Mouse (Mus musculus): ENCODE results near the gene Cyb5d1. TPM values are rescaled to one million over a fixed set of nuclear protein-coding genes. Genes with fewer than 3 reads are reported as not detected.

Gene Cyb5d1
- total and polyA plus RNA-seq, 2 experiments from 2014 or later = 18.8 to 22.6 TPM

- no peak for TF ChIP-seq CTCF (IDR thresholded peaks at IDR 0.05)
- no peaks in the 10 kb centered on the region for H3K27me3 ChIP-seq (ENCODE audit: insufficient read depth, low read length)
- WGBS = 1% methylated on average over 31 of the region's 106 CpGs
- peak overlapping the region; percentile 88 for H3K4me2 ChIP-seq (ENCODE audit: low read depth, low read length, poor library complexity, severe bottlenecking)
- H3K4me1 ChIP-seq (ENCODE audit: insufficient read depth, low read length) = peaks cover 18% of the 10 kb centered on the region
- peak overlapping the region; percentile 100 for H3K9ac ChIP-seq (replicated peaks; ENCODE audit: low read length, poor library complexity, severe bottlenecking)
- no peak for ATAC-seq (ENCODE audit: low FRiP score)
- H3K36me3 ChIP-seq (ENCODE audit: insufficient read depth, low read length) = 0 out of 2 replicates have a peak, but pooled peaks cover 5% of the 10 kb centered on the region
- peak overlapping the region; percentile 99 for H3K27ac ChIP-seq (ENCODE audit: low read depth, low read length)
- DNase-seq (ENCODE audit: low spot score) = no peak
- H3K4me3 ChIP-seq (ENCODE audit: low read depth, low read length) = peak overlapping the region; percentile 89
- no peaks in the 10 kb centered on the region for H3K9me3 ChIP-seq (ENCODE audit: low read length)
These were observed 26.8 kb downstream of the Cyb5d1 start for GRCm38 (mm10) chr11:69368356-69369214.

GRCm38 (mm10) chr11:69367616-69368355, 27.6 kb downstream of the Cyb5d1 start:
- no peaks in the 10 kb centered on the region for H3K9me3 ChIP-seq (ENCODE audit: low read length)
- peak overlapping the region; percentile 88 for H3K4me2 ChIP-seq (ENCODE audit: low read depth, low read length, poor library complexity, severe bottlenecking)
- no peaks in the 10 kb centered on the region for H3K27me3 ChIP-seq (ENCODE audit: insufficient read depth, low read length)
- peaks cover 12% of the 10 kb centered on the region; the same call in 1 of the 2 replicates for H3K36me3 ChIP-seq (ENCODE audit: insufficient read depth, low read length)
- WGBS = 1% methylated on average over 22 of the region's 22 CpGs
- H3K4me1 ChIP-seq (ENCODE audit: insufficient read depth, low read length) = peaks cover 18% of the 10 kb centered on the region
- peak overlapping the region; percentile 89 for H3K4me3 ChIP-seq (ENCODE audit: low read depth, low read length)
- peak overlapping the region; percentile 100 for H3K9ac ChIP-seq (replicated peaks; ENCODE audit: low read length, poor library complexity, severe bottlenecking)
- H3K27ac ChIP-seq (ENCODE audit: low read depth, low read length) = peak overlapping the region; percentile 99
- ATAC-seq (ENCODE audit: low FRiP score) (no peak), DNase-seq (ENCODE audit: low spot score) (no peak)
- no peak for TF ChIP-seq CTCF (IDR thresholded peaks at IDR 0.05)

- ATAC-seq (ENCODE audit: low FRiP score) (no peak), DNase-seq (ENCODE audit: low spot score) (peak; percentile 52)
- H3K4me3 ChIP-seq (ENCODE audit: low read depth, low read length) = peak overlapping the region; percentile 89
- no peaks in the 10 kb centered on the region for H3K9me3 ChIP-seq (ENCODE audit: low read length)
- H3K9ac ChIP-seq (replicated peaks; ENCODE audit: low read length, poor library complexity, severe bottlenecking) = peak overlapping the region; percentile 50
- TF ChIP-seq CTCF (IDR thresholded peaks at IDR 0.05) = peak; percentile 7; the same call in 1 of the 2 replicates
- WGBS = under 1% methylated on average over 22 of the region's 22 CpGs
- H3K27ac ChIP-seq (ENCODE audit: low read depth, low read length) = peak overlapping the region; percentile 99
- no peaks in the 10 kb centered on the region for H3K27me3 ChIP-seq (ENCODE audit: insufficient read depth, low read length)
- H3K36me3 ChIP-seq (ENCODE audit: insufficient read depth, low read length) = peaks cover 17% of the 10 kb centered on the region
- H3K4me1 ChIP-seq (ENCODE audit: insufficient read depth, low read length) = peaks cover 18% of the 10 kb centered on the region
- peak overlapping the region; percentile 88 for H3K4me2 ChIP-seq (ENCODE audit: low read depth, low read length, poor library complexity, severe bottlenecking)
These were observed 28.4 kb downstream of the Cyb5d1 start for GRCm38 (mm10) chr11:69366855-69367615.

- 2% methylated on average over 26 of the region's 26 CpGs for WGBS
- H3K27ac ChIP-seq (ENCODE audit: low read depth, low read length) = peak overlapping the region; percentile 99
- H3K9me3 ChIP-seq (ENCODE audit: low read length) = no peaks in the 10 kb centered on the region
- peak; percentile 82 for ATAC-seq (ENCODE audit: low FRiP score)
- peak; percentile 97 for DNase-seq (ENCODE audit: low spot score)
- H3K4me3 ChIP-seq (ENCODE audit: low read depth, low read length) = peak overlapping the region; percentile 89
- peaks cover 14% of the 10 kb centered on the region for H3K4me1 ChIP-seq (ENCODE audit: insufficient read depth, low read length)
- H3K9ac ChIP-seq (replicated peaks; ENCODE audit: low read length, poor library complexity, severe bottlenecking) = peak overlapping the region; percentile 52
- no peaks in the 10 kb centered on the region for H3K27me3 ChIP-seq (ENCODE audit: insufficient read depth, low read length)
- H3K36me3 ChIP-seq (ENCODE audit: insufficient read depth, low read length) = peaks cover 24% of the 10 kb centered on the region
- TF ChIP-seq CTCF (IDR thresholded peaks at IDR 0.05) = peak; percentile 39
- peak overlapping the region; percentile 88 for H3K4me2 ChIP-seq (ENCODE audit: low read depth, low read length, poor library complexity, severe bottlenecking)
These were observed 29.1 kb downstream of the Cyb5d1 start for GRCm38 (mm10) chr11:69366157-69366854.

- Histone ChIP-seq H3K4me2 (ENCODE audit: low read depth, low read length, poor library complexity, severe bottlenecking) (peak overlapping the region; percentile 88), H3K4me3 (ENCODE audit: low read depth, low read length) (peak overlapping the region; percentile 89), H3K9ac (replicated peaks; ENCODE audit: low read length, poor library complexity, severe bottlenecking) (peak overlapping the region; percentile 52), H3K27ac (ENCODE audit: low read depth, low read length) (peak overlapping the region; percentile 99), H3K9me3 (ENCODE audit: low read length) (no peaks in the 10 kb centered on the region), H3K36me3 (ENCODE audit: insufficient read depth, low read length) (peaks cover 30% of the 10 kb centered on the region), H3K4me1 (ENCODE audit: insufficient read depth, low read length) (peaks cover 12% of the 10 kb centered on the region), H3K27me3 (ENCODE audit: insufficient read depth, low read length) (no peaks in the 10 kb centered on the region)
- DNase-seq (ENCODE audit: low spot score) (no peak), ATAC-seq (ENCODE audit: low FRiP score) (no peak)
- WGBS = 19% methylated on average over 6 of the region's 6 CpGs
- TF ChIP-seq CTCF (IDR thresholded peaks at IDR 0.05) = no peak
These were observed 29.7 kb downstream of the Cyb5d1 start for GRCm38 (mm10) chr11:69365722-69366121.

Data from midbrain, postnatal 0 days (tissue).